In the genomic region with DNA sequence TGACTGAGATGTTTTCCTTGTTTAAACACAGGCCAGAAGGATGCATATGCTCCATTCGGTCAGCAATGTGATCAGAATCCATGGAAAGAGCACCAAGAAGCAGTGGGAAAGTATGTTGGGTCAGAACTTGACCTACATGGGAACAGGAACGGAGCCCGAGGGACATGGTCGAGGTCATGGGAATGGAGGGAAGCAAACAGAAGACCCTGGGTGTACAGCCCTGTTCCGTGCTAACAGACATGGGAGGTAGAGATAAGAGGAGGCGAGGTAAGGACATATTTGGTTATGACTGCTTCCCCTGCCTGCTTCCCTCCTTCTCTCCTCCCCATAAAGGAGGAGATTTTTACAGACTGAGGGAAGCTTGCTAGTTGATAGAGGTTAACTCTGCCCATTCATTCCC, we compare ENCODE assay signal across 11 mouse cellular contexts.
"Had no signal": no experiment of that assay in that cellular context is flagged by ENCODE, and none has a peak within 500 bp of the region (broad histone marks: within the 10 kb centered on the region; RNA-seq: fewer than 3 reads in every experiment).

No protein-coding gene starts in this region.

- H3K4me3 ChIP-seq: layer of hippocampus, adult 2 months; limb, embryonic 12.5 days; liver, embryonic 13.5 days; midbrain, embryonic 13.5 days; stomach, embryonic 15.5 days had no signal

- H3K36me3 ChIP-seq: limb, embryonic 12.5 days; liver, embryonic 13.5 days; midbrain, embryonic 13.5 days; stomach, embryonic 15.5 days had no signal

- H3K27ac ChIP-seq: layer of hippocampus, adult 2 months; limb, embryonic 12.5 days; liver, embryonic 13.5 days; midbrain, embryonic 13.5 days; stomach, embryonic 15.5 days had no signal

- H3K9me3 ChIP-seq: limb, embryonic 12.5 days; liver, embryonic 13.5 days; midbrain, embryonic 13.5 days; stomach, embryonic 15.5 days had no signal

- DNase-seq: kidney, adult 8-10 months; kidney, postnatal 4 days; liver; liver, embryonic 13.5 days; liver, postnatal 0 days; right cerebral cortex, postnatal 14 days; thymus, postnatal 14 days had no signal

- H3K4me2 ChIP-seq: limb, embryonic 12.5 days; liver, embryonic 13.5 days; midbrain, embryonic 13.5 days; stomach, embryonic 15.5 days had no signal

- H3K27me3 ChIP-seq: limb, embryonic 12.5 days; liver, embryonic 13.5 days; midbrain, embryonic 13.5 days; stomach, embryonic 15.5 days had no signal

- H3K9ac ChIP-seq: limb, embryonic 12.5 days; liver, embryonic 13.5 days; liver, postnatal 0 days; midbrain, embryonic 13.5 days; stomach, embryonic 15.5 days had no signal

- ATAC-seq: liver, postnatal 0 days; midbrain, embryonic 13.5 days had no signal

- H3K4me1 ChIP-seq: liver, embryonic 13.5 days; stomach, embryonic 15.5 days had no signal
